Mouse (Mus musculus): ENCODE data around the gene Sftpa1.

The Sftpa1 gene

DNA sequence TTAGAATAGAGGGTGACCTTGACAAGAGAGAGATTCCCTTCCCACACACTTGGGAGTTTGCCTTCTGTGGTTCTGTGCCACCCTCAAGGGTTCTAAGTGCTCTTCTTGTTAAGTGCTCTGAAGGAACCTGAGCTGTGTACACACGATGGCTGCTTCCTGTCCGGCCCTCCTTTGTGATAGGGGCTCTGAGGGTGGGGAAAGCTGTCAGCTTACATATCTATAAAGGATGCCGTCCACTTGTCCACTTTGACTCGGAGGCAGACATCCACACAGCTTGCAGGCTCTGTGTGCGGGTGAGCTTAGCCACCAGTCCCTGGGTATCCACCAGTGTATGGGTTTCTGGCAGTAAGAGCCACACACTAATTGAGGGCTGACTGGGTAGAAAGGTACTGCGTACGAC lies at the start of gene Sftpa1:
Gene Sftpa1, plus strand, starts transcription at position 243 of the 400 bp plus-strand sequence.
- DNase-seq: peak; percentile 65 to 77

DNA sequence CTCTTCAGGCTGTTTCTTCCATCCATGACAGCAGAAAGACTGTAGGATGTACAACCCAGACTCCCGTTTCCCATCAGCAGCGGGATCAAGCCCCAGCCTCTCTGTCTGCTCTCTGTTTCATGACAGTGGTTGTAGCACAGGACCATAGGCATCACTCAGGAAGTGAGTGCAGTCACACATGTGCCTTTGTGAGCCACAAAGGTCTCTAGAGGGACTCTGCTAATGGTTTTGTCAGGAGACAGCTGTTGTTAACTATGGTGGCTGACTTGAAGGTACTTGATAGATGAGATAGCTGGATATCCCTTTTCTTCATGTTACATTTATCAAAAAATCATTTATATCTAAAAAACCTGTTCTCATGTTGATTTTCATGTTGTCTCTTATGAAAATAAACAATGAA lies 49.2 kb upstream of the Sftpa1 start:
- DNase-seq: no peak

DNA sequence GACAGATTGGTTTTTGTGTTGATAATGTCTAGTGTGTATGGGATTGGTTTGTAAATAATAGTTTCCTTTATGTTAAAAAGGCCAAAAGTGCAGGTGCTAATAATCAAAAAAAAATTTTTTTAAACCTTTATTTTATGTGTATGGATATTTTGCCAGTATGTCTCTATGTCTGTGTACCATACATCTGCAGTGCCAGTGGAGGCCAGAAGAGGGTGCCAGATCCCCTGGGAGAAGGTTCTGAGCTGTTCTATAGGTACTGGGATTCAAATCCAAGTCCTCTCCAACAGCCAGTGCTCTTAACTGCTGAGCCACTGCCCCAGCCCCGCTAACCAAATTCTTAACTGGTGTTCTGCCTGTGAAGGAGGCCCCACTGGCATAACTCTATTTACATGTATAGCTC lies 44.1 kb upstream of the Sftpa1 start:
- DNase-seq: peak in 1 of 2 experiments; percentile 5

DNA sequence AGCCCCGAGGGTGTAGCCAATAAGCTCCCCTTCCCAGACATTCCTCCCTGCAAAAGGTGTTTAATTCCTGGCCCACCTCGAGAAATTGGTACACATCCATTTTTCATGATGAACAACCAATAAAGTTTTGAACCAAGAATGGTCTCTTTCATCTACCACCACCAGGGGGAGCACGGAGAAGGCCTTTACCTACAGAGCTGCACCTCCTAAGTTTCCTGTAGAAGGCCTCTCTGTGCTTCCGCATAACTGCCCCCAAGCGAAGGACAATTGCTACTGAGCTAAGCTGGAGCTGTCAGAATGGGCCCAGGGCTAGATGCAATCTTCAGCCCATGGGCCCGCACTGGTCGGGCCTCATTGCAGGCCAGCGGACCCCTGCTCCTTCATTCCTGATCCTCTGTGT lies 40.8 kb upstream of the Sftpa1 start:
- DNase-seq: peak; percentile 28 to 48

DNA sequence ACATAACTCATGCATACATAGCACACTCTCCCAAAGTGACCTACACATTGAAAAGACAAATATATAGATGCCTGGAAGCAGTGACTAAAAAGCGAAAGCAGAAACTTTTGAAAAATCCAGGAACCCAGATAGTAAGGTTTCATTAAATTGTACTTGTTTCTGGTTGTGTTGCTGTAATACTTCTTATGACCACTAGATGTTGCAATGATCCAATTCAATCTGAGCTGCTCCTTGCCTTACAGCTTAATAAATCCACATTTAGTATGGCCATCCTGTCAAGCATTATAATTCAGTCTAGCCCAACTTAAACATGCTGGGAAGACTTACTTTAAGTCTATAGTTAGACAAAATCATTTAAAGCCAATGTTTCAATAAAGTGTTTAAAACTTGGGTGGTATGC lies 37.5 kb upstream of the Sftpa1 start:
- DNase-seq: no peak

DNA sequence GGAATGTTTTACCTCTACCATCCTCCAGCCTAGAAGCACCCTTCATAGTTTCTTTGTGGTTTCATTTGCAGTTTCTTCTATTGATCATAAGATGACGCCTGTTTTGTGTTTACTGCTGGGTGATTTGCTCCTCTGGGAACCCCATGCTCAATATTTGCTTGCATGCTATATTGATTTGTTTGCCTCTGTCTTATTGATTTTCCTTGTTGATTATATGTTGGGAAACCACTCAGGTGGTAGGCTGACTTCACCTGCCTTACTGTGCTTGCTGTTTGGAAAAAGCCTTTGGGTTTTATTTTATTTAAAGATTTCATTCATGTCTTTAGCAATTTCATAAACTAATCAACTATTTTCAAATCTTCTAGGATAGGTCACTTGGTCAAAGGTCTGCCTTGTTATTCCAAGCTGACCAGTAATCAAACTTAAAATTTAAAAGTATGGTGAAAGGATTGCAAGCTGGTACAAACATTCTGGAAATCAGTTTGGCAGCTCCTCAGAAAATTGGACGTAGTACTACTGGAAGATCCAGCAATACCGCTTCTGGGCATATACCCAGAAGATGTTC lies 35.2 kb upstream of the Sftpa1 start:
- DNase-seq: no peak

DNA sequence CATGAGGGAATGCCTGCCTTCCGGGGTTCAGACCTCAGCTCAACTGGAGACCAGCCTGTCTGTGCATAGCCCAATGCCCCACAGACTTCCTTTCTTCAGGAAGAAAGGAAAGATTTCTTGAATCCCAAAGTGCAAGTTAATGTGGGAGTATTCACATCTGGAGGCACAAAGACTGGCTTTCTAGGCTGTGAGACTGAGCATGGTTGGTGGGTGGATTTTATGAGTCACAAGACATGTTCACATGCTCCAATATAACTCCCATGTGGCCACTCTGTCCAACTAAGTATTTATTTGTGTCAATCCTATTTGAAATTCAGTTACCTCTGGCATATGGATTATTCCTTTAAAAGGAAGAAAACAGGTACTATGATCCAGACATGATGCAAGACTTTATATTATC lies 32.9 kb upstream of the Sftpa1 start:
- no peak for DNase-seq

DNA sequence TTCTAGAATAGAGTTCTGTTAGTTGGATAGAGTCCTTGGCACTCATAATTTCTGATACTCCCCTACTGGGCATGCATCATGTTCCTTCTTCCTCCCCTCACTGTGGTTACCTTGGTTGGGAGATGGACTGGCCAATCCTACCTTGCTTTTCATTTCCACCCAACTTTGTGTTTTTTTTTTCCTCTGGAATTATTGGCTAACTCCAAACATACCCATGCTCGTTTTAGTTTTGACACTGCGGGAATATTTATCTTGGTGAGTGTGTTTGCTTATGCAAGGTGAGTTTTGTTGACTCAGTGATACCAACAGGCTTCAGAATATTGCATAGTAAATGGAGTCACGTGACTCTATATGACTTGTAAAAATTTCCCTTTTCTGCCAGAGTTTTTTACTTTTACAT lies 30.9 kb upstream of the Sftpa1 start:
- DNase-seq: peak in 1 of 2 experiments; percentile 14

DNA sequence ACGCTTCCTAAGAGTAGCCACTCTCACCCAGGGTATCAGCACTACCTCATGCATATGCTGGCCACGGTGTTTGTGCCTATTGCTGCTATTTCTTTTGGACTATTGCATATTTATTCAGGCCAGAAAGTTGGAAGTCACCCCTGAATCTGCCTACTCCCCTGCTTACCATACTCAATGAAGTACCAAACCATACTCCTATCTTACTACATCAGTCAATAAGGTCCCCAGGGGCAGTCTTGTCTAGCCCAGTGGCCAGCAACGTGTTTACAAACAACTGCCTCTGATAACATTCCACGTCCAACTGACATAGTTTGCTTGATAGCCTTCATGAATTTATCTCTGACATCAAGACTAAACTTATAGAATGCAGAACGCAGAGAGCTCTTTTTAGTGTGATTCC lies 30.3 kb upstream of the Sftpa1 start:
- DNase-seq: no peak

DNA sequence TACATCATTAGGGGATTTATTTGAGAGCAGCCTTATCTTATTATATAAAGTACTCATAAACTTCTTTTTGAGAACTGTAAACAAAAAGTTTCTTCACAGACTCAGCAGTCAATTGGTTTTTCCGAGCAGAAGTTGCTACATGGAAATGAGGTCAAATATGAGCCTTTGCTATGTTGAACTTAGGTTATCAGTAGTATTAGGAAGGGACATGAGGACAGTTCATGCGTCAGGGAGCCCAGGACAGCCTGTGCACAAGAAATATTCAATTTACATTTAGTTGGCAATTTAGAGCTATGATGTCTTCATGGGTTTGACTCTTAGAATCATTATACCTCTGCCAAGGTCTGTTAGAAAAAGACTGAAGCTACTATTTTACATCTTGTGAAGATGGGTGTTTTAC lies 29.3 kb upstream of the Sftpa1 start:
- no peak for DNase-seq

DNA sequence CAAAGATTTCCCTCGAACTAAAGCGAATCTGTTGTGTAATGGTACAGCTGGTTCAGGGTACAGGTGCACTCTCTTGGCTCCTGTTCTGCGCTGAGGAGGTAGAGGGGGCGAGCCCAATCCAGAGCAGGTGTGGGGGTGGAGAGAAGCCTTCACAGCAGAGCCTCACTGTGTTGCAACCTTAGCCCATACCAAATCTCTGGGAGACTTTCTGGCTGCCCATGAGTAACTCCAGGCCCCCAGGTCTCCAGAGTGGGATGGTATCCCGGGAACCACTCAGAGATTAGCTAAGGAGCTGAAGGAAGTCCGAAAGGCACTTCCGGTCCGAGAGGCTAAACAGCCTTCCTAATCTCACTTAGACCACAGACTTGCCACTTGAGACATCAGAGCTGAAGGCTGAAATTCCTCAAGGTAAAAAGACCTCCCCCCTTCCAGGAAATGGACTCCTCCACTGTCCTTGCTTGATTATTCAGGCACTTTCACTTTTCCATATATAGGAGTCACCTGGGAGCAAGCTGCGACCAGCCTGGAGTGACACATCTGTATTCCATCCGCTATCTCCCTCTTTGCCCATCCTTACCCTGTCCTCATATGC lies 26.6 kb upstream of the Sftpa1 start, which contains the start of gene Mat1a:
Gene Mat1a, plus strand, starts transcription at position 183 of the 592 bp plus-strand sequence.
- DNase-seq: peak; percentile 71 to 77

DNA sequence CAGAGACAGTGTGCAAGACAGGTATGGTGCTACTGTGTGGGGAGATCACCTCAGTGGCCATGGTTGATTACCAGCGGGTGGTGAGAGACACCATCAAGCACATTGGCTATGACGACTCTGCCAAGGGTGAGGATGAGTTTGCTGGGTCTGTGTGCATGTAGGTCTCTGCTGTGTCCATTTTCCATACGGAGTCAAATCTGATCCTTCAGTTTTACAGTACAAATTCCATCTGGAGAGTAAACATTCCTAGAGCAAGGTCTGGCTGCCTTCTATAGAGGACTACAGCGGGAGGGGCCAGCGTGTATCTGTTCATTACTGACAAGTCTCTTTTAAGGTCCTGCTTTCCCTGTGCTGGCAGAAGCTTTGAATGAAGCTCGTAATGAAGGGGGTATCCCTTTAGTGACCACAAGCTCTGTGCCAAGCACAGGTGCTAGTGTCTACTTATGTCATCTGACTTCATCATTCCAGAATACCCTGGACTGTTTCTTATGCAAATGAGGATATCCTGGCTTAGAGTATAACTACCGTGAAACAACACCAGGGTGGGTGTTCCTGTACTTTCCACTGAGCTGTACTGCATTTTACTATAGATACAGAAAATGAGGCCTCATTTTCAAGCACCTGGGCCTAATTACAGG lies 20.4 kb upstream of the Sftpa1 start:
- no peak for DNase-seq

DNA sequence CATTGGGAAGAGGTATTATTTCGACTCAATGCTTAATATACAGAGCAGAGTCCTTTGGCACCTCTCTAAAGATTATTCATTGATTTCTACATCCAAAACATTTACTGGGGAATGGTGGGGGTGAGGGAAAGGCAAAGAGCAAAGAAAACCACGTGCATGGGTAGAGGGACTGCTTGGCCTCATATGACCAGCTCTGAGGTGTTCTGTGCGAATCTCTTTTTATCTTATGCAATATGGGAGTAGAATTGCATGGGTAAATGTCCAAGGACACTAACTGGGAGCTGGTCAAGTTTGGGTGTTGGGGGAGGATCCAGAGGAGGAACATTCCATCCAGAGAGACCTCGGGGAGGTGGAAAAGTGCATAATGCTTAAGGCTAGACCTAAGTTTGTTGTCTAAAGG lies 18.6 kb upstream of the Sftpa1 start:
- no peak for DNase-seq

DNA sequence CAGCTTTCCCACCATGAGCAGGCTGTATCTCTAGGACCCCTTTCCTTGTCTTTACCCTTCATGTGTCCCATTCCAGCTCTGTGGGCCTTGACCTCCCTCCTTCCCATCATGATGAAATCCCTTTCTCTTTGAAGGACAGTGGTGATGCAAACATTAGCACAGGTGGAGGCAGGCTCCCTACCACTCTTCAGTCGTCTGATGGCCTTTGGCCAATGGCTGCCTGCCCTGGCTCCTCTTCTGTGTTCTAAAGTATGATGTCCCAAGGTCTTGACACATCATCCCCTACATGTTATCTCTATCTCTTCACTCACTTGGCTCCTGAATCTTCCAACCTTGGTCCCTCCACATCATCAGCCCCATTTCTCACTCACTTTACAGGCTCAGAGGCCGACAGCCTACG lies 15.3 kb upstream of the Sftpa1 start:
- no peak for DNase-seq

DNA sequence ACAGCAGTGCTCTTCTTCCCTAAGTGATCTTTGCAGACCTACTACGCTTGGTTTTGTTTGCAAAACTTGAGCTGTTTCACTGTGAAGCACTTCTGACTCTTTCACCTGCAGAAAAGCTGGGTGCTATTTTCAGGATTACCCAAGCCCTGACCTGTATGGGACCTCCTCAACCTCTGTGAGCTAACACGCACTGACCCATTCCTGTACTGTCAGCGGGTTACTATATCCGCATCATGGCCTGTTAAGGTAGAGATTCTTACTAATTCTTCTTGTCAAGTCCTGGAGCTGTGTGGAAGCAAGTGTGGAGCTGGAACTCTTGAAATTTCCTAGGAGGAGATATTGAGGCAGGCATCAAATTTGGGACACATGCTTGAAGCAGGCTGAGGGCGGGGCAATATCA lies 6.9 kb upstream of the Sftpa1 start:
- DNase-seq: no peak

DNA sequence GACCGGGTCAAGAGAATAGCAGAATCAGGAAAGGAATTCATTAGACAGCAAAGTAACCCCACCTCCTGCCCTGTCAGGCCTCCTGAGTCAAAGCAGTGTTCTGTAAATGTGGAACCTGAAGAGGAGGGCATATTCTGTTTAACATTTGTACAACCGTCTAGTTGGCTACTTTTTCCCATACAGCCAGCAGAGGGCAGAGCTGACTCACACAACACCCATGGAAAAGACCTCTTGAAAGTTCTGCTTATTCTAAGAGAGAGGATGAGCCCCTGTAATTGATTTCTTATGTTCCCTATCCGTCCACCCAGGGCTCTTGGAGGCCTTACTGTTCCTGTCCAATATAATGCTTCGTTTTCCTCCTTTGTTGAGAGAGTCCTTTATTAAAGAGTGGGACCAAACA lies 3.6 kb upstream of the Sftpa1 start:
- DNase-seq: peak; percentile 37 to 43

DNA sequence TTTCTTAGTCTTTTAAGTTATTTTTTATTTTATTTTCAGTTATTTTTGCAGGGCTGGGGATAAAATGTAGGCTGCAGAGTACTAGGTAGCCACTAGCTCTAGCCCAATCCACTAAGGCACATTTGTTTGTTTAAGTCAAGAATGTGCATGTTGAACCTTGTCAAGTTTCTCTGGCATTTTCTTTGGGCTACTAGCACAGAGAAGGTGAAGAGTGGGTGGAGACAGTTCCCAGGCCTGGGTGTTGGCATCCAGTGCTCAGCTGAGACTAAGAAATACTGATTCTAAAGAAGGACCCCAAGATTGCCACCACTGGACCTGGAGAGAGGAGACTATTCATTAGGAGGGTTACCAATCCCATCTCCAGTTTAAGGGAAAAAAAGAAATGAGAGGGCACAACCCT lies 5.4 kb downstream of the Sftpa1 start:
- DNase-seq: peak; percentile 47 to 64

DNA sequence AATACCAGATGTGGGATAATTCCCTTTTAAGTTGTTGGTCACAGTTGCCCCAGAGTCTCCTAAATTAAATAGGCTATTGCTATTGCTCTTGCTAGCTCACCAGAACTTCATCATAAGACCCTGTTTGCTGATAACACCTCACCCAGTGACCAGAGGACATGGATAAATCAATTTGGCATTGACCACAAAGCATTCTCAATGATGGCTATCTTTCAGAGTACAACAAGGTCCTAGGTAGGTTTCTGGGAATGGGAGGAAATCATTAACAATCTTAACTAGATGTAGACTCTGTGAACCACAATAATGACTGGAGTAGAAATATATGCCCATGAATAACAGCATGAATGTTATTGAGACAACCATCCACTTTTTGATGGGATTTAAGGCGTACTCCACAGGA lies 9.1 kb downstream of the Sftpa1 start:
- no peak for DNase-seq

DNA sequence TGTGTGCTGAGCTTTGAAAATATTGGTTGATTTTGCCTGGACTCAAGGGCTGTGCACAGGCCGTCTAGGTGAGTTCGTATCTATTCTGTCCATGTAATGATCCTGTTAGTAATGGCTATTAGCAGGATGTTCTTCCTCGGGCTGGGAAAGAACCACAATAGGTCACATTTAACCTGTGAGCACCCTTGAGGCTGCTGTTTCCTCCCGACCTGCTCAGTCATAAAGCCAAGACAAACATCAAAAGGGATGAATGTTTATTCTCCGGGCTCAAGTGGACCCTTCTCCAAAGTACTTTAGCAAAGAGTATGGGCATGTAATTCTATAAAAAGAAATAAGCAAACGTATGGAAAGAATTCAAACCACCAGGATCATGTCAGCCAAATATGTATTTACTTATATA lies 14.5 kb downstream of the Sftpa1 start:
- peak; percentile 61 to 81 for DNase-seq

DNA sequence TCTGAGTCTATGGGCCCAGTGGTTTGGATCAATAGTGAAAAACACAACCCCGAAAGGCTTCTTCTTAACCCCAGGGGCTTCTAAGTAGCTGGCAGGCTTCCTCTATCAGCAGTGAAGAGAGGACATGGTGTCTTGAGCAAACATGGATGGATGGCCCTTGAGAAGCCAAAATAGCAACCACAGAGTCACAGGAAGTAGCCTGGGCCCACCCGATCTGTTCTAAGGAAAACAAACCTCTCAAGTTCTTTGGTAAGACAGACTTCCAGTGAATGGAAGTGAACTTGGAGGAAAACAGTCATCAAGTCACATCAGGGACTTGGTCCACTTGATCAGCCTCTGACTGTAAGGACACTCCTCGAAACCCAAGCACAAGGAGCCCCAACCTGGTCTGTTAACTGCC lies 15.3 kb downstream of the Sftpa1 start:
- peak; percentile 66 to 80 for DNase-seq

DNA sequence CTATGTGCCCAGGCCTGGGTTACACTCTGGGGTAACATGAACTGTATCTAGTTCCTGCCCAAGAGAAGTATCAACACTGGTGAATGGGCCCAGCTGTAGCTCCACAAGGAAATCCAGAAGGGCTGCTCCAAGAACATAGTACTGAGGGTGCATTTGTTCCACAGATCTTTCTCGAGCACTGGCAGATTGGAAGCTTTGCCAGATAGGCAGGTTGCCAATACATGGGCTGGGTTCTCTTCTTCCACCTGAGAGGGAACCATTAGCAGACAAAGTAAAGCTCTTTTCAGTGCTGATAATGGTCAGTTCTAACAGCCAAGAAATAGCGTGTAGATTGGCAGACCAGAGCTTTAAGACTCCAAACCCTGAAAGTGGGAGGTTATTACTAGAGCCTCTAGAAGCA lies 15.8 kb downstream of the Sftpa1 start:
- peak; percentile 75 to 80 for DNase-seq

DNA sequence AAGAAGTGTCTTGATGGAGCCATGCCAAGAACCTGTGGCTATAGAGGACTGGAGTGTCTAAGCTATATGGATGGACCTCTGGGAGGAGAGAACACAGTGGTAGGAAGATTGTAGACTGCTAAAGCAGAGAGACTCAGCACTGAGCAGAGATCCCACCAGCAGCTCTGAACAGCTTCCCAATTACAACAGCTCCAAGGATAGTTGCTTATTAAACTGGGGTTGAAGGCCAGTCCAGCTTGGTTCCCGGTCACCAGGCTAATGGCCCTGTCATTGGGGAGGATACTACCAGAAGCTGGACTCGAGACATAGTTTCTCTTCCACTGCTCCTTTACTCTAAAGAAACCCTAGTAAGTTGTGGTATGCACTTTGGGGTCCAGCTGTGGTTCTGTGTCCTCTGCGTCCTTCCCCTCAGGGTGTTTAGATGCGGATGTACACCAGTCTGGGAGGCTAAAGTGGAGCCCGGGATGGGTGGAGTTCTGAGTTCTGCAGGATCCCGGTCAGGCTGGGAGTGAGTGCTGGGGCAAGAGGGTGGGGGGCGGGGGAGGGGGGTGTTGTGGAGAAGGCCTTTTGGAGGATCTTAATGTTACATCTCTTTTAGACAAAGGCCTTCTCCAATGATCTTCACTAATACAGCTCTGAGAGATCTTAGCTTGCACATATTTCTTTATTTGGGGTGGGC lies 19.8 kb downstream of the Sftpa1 start, which contains the start of gene Mbl1:
Gene Mbl1, plus strand, starts transcription at position 239 of the 679 bp plus-strand sequence.
- DNase-seq: no peak

DNA sequence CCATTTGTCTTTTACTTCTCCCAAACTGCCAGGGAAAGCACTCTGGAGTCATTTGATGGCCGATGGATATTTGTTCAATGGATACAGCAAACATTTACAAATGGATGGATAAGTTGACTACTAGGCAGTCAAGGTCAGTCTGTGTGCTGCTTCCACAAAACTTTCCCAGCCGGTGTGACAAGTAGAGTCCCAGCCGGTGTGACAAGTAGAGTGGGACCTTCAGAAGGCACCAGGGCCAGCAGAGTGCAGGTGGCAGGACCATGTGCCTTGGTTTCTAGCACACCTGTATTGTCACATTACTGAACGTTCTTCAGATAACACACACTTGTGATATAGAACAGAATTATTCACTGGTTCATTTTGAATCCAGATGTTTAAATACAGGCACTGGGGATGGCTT lies 28.5 kb downstream of the Sftpa1 start:
- DNase-seq: peak in 1 of 2 experiments; percentile 26

DNA sequence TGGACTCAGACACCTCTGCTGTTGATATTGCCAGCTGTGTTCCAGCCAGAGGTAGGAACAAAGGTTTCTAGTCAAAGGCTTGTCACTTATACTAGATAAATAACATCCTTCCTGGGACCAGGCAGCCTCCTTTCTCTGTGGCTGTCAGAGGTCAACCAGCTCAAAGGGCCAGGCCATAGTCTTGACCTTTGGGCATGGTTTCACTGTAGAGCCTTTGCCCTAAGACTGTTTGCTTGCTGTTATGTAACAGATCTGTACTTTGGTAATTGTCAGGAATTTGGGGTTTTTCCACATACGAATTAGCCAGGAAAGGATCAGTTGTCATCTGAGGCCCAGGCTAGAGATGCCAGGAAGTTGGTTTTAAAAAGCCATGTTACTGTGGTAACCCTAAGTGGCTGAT lies 29.2 kb downstream of the Sftpa1 start:
- DNase-seq: peak; percentile 61 to 69

Measured in lung, adult 18-20 months (tissue).